Mouse (Mus musculus): ENCODE measurements around the gene Dnajc6.

The Dnajc6 gene

GRCm38 (mm10) chr4:101592466-101592865 lies 96.0 kb downstream of the Dnajc6 start:
- in situ Hi-C loops (cut with MboI; ENCODE audit: low pct_unique_long_range_greater_than_20kb in 1 of 2, low sequenced_read_pairs in 2 of 2, unreplicated experiment in 1 of 2): no loop called here

- in situ Hi-C loops (cut with MboI; ENCODE audit: low pct_unique_long_range_greater_than_20kb in 1 of 2, low sequenced_read_pairs in 2 of 2, unreplicated experiment in 1 of 2): no loop called here
These were observed 105.3 kb downstream of the Dnajc6 start for GRCm38 (mm10) chr4:101601758-101602157.

- in situ Hi-C loops (cut with MboI; ENCODE audit: low pct_unique_long_range_greater_than_20kb in 1 of 2, low sequenced_read_pairs in 2 of 2, unreplicated experiment in 1 of 2): no loop called here
These were observed 107.2 kb downstream of the Dnajc6 start for GRCm38 (mm10) chr4:101603635-101604034.

- in situ Hi-C loops (cut with MboI; ENCODE audit: low pct_unique_long_range_greater_than_20kb in 1 of 2, low sequenced_read_pairs in 2 of 2, unreplicated experiment in 1 of 2): no loop called here
These were observed 120.1 kb downstream of the Dnajc6 start for GRCm38 (mm10) chr4:101616520-101616919.

GRCm38 (mm10) chr4:101617742-101618141 lies 121.3 kb downstream of the Dnajc6 start:
- in situ Hi-C loops (cut with MboI; ENCODE audit: low pct_unique_long_range_greater_than_20kb in 1 of 2, low sequenced_read_pairs in 2 of 2, unreplicated experiment in 1 of 2): no loop called here

- in situ Hi-C loops (cut with MboI; ENCODE audit: low pct_unique_long_range_greater_than_20kb in 1 of 2, low sequenced_read_pairs in 2 of 2, unreplicated experiment in 1 of 2): no loop called here
These were observed 123.8 kb downstream of the Dnajc6 start for GRCm38 (mm10) chr4:101620206-101620605.

GRCm38 (mm10) chr4:101621241-101621640 lies 124.8 kb downstream of the Dnajc6 start:
- in situ Hi-C loops (cut with MboI; ENCODE audit: low pct_unique_long_range_greater_than_20kb in 1 of 2, low sequenced_read_pairs in 2 of 2, unreplicated experiment in 1 of 2): no loop called here

- in situ Hi-C loops (cut with MboI; ENCODE audit: low pct_unique_long_range_greater_than_20kb in 1 of 2, low sequenced_read_pairs in 2 of 2, unreplicated experiment in 1 of 2): no loop called here
These were observed 128.8 kb downstream of the Dnajc6 start for GRCm38 (mm10) chr4:101625278-101625677.

- in situ Hi-C loops (cut with MboI; ENCODE audit: low pct_unique_long_range_greater_than_20kb in 1 of 2, low sequenced_read_pairs in 2 of 2, unreplicated experiment in 1 of 2): no loop called here
These were observed 139.1 kb downstream of the Dnajc6 start for GRCm38 (mm10) chr4:101635596-101635995.

- in situ Hi-C loops (cut with MboI; ENCODE audit: low pct_unique_long_range_greater_than_20kb in 1 of 2, low sequenced_read_pairs in 2 of 2, unreplicated experiment in 1 of 2): no loop called here
These were observed 141.0 kb downstream of the Dnajc6 start for GRCm38 (mm10) chr4:101637472-101637871.

- in situ Hi-C loops (cut with MboI; ENCODE audit: low pct_unique_long_range_greater_than_20kb in 1 of 2, low sequenced_read_pairs in 2 of 2, unreplicated experiment in 1 of 2): no loop called here
These were observed 144.2 kb downstream of the Dnajc6 start for GRCm38 (mm10) chr4:101640631-101641030.

- in situ Hi-C loops (cut with MboI; ENCODE audit: low pct_unique_long_range_greater_than_20kb in 1 of 2, low sequenced_read_pairs in 2 of 2, unreplicated experiment in 1 of 2): no loop called here
These were observed 146.3 kb downstream of the Dnajc6 start for GRCm38 (mm10) chr4:101642708-101643107.

- in situ Hi-C loops (cut with MboI; ENCODE audit: low pct_unique_long_range_greater_than_20kb in 1 of 2, low sequenced_read_pairs in 2 of 2, unreplicated experiment in 1 of 2): no loop called here
These were observed 146.8 kb downstream of the Dnajc6 start for GRCm38 (mm10) chr4:101643216-101643615.

GRCm38 (mm10) chr4:101646857-101647195 lies 150.4 kb downstream of the Dnajc6 start:
- in situ Hi-C loops (cut with MboI; ENCODE audit: low pct_unique_long_range_greater_than_20kb in 1 of 2, low sequenced_read_pairs in 2 of 2, unreplicated experiment in 1 of 2): no loop called here

GRCm38 (mm10) chr4:101647196-101647905 lies 150.9 kb downstream of the Dnajc6 start, which contains the start of gene Leprot:
TSS of gene Leprot (plus strand) at chr4:101647718.
- in situ Hi-C loops (cut with MboI; ENCODE audit: low pct_unique_long_range_greater_than_20kb in 1 of 2, low sequenced_read_pairs in 2 of 2, unreplicated experiment in 1 of 2): no loop called here

GRCm38 (mm10) chr4:101647976-101648642 lies 151.7 kb downstream of the Dnajc6 start:
- in situ Hi-C loops (cut with MboI; ENCODE audit: low pct_unique_long_range_greater_than_20kb in 1 of 2, low sequenced_read_pairs in 2 of 2, unreplicated experiment in 1 of 2): no loop called here

GRCm38 (mm10) chr4:101648745-101649144 lies 152.3 kb downstream of the Dnajc6 start:
- in situ Hi-C loops (cut with MboI; ENCODE audit: low pct_unique_long_range_greater_than_20kb in 1 of 2, low sequenced_read_pairs in 2 of 2, unreplicated experiment in 1 of 2): no loop called here

- in situ Hi-C loops (cut with MboI; ENCODE audit: low pct_unique_long_range_greater_than_20kb in 1 of 2, low sequenced_read_pairs in 2 of 2, unreplicated experiment in 1 of 2): loop anchor here in 1 of 2 experiments (10.0 kb wide), 1 partner anchor 344 kb away; no protein-coding TSS in a partner anchor
These were observed 154.5 kb downstream of the Dnajc6 start for GRCm38 (mm10) chr4:101650961-101651360.

- in situ Hi-C loops (cut with MboI; ENCODE audit: low pct_unique_long_range_greater_than_20kb in 1 of 2, low sequenced_read_pairs in 2 of 2, unreplicated experiment in 1 of 2): loop anchor here in 1 of 2 experiments (10.0 kb wide), 1 partner anchor 341 kb away; no protein-coding TSS in a partner anchor
These were observed 157.8 kb downstream of the Dnajc6 start for GRCm38 (mm10) chr4:101654256-101654655.
